Comparison of ENCODE assay signal across 7 mouse cellular contexts in genomic region chr4:151165539-151165938, GRCm38 (mm10).
DNase-seq lines count a peak whose midpoint lies in the region; ATAC-seq and TF ChIP-seq lines count a peak whose summit lies in the region.

No protein-coding gene starts in this region.

- TF ChIP-seq POLR2A in brain, embryonic 14.5 days (IDR thresholded peaks at IDR 0.05; ENCODE audit: borderline replicate concordance, extremely low read depth, insufficient read depth, insufficient read length, poor library complexity, severe bottlenecking) = no peak

- TF ChIP-seq CTCF in brain, embryonic 14.5 days (IDR thresholded peaks at IDR 0.05; ENCODE audit: borderline replicate concordance, extremely low read depth, insufficient read depth, insufficient read length) = no peak

- ATAC-seq in activated CD4-positive, CD25-positive, alpha-beta regulatory T cell, adult 4 months = no peak

- DNase-seq in adrenal gland, adult 18-20 months (ENCODE audit: low spot score in 2 of 2) = peak; percentile 66 to 78
- DNase-seq in brain, embryonic 14.5 days (ENCODE audit: low read depth) = peak; percentile 96
- DNase-seq in gastrocnemius, adult 18-20 months (ENCODE audit: low spot score) = peak; percentile 95
- peak; percentile 88 for DNase-seq in kidney, postnatal 10 days
- peak; percentile 79 to 84 for DNase-seq in lung, adult 18-20 months
- peak; percentile 94 to 95 for DNase-seq in right cerebral cortex, postnatal 10 days (ENCODE audit: low spot score in 2 of 2)
